Mouse (Mus musculus) cerebellum, postnatal 25 days (tissue): Measurements from ENCODE around the gene Olfr599.
"Not testable (repeated sequence)": the region's sequence is repeated elsewhere in the genome, so short reads cannot be mapped to it uniquely, and the experiment has no call there.

ENCODE experiments used
- DNase-seq, 2 experiments: peaks; one replicate each; pipeline ENCODE4 v3.0.0; 2021; ENCODE audit warnings: mixed read lengths in 2 of 2

The Olfr599 gene

GRCm38 (mm10) chr7:103335617-103336016 lies at the start of gene Olfr599:
Olfr599 (plus strand) TSS chr7:103335917.
- DNase-seq = no peak

- DNase-seq = not testable (repeated sequence)
Observed at GRCm38 (mm10) chr7:103305348-103305747, 30.4 kb upstream of the Olfr599 start, which contains the start of gene Olfr596. Olfr596 (plus strand) TSS chr7:103305648.

GRCm38 (mm10) chr7:103316015-103316414 lies 19.7 kb upstream of the Olfr599 start, which contains the start of gene Olfr597:
Olfr597 (plus strand) TSS chr7:103316315.
- DNase-seq = not testable (repeated sequence)

GRCm38 (mm10) chr7:103323268-103323667 lies 12.4 kb upstream of the Olfr599 start, which contains the start of gene Olfr598:
Olfr598 (plus strand) TSS chr7:103323568.
- DNase-seq = no peak

- no peak for DNase-seq
Observed at GRCm38 (mm10) chr7:103349569-103349968, 13.9 kb downstream of the Olfr599 start, which contains the start of gene Olfr600. Olfr600 (minus strand) TSS chr7:103349669.

GRCm38 (mm10) chr7:103362555-103362954 lies 26.8 kb downstream of the Olfr599 start, which contains the start of gene Olfr601:
Olfr601 (minus strand) TSS chr7:103362655.
- DNase-seq = no peak

GRCm38 (mm10) chr7:103386077-103386476 lies 50.4 kb downstream of the Olfr599 start, which contains the start of gene Olfr603:
Olfr603 (minus strand) TSS chr7:103386177.
- no peak for DNase-seq
